Mouse (Mus musculus) testis, adult 2 months (tissue): ENCODE data around the gene Mesd. TPM values are rescaled to one million over a fixed set of nuclear protein-coding genes. Genes with fewer than 3 reads are reported as not detected.

ENCODE experiments used
- H3K27ac ChIP-seq: fragments of 200-500 bp; 2 replicates; pipeline ENCODE4 v1.5.1; 2012; ENCODE audit warnings: low read depth, low read length; ENCODE audit not compliant: control insufficient read depth, insufficient read depth
- H3K27me3 ChIP-seq: fragments of 200-500 bp; 2 replicates; pipeline ENCODE4 v1.6.1; 2012; ENCODE audit warnings: mild to moderate bottlenecking, low read length, moderate library complexity; ENCODE audit not compliant: control insufficient read depth, insufficient read depth
- H3K36me3 ChIP-seq: fragments of 200-500 bp; 2 replicates; pipeline ENCODE4 v1.6.1; 2012; ENCODE audit warnings: mild to moderate bottlenecking, low read length; ENCODE audit not compliant: control insufficient read depth, insufficient read depth
- H3K4me1 ChIP-seq: fragments of 200-500 bp; 2 replicates; pipeline ENCODE4 v1.6.1; 2012; ENCODE audit warnings: low read length; ENCODE audit not compliant: control insufficient read depth, insufficient read depth
- H3K4me3 ChIP-seq: fragments of 200-500 bp; 2 replicates; pipeline ENCODE4 v1.5.1; 2012; ENCODE audit warnings: low read depth, mild to moderate bottlenecking, low read length, moderate library complexity, mixed read lengths; ENCODE audit not compliant: control insufficient read depth
- CTCF ChIP-seq: fragments of 200-500 bp; IDR thresholded peaks from 2 replicates; pipeline ENCODE4 v1.5.1; 2012; ENCODE audit warnings: low read depth, mild to moderate bottlenecking, inconsistent platforms, low read length, moderate library complexity; ENCODE audit not compliant: control insufficient read depth, insufficient read depth, insufficient replicate concordance
- POLR2A ChIP-seq: fragments of 200-500 bp; IDR thresholded peaks from 2 replicates; pipeline ENCODE4 v1.6.1; 2012; ENCODE audit warnings: low read depth, mild to moderate bottlenecking, inconsistent platforms, low read length, moderate library complexity; ENCODE audit not compliant: control insufficient read depth
- polyA plus RNA-seq: library from polyadenylated mRNA; depleted of rRNA; stranded (reverse); fragments of >200 nt; gene quantifications from 2 replicates; pipeline ENCODE4 v1.2.3, GENCODE M21; 2012; rRNA removed

Gene Mesd
- 23.9 and 33.9 TPM in 2 replicates for polyA plus RNA-seq

DNA sequence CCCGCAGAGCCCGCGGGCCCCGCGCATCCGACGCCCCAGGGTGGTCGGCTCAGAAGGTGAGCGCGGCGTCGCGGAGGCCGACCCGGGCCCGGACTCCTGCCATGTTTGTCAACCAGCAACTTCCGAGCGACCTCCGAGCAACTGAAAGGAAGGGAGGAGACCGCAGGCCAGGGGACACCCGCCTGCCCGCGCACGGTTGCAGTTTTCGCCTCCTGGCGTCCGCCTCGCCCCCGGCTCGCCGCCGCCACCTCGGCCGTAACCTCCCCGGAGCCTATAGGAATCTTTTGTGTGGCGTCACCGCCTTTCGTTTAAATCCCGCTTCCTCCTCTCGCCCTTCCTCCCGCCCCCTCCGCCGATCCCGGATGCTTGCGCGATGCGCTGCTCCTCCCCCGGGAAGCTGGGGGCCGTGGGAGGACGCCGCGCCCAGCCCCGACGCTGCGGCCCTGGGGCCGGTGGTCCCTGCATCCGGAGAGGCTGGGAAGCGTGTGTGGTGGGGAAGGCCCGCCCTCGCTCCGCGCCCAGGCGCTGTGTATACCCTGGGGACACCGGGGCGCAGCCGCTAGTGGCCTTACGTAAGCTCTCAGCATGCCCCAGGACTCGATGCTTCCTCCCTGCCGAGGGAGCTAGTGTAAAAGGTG lies at the start of gene Mesd, which contains the start of gene Tlnrd1:
Mesd (plus strand) TSS at position 446 of the 638 bp plus-strand sequence.
Tlnrd1 (minus strand) TSS at position 285 of the 638 bp plus-strand sequence.
- H3K27ac ChIP-seq, result peak within 1 kb of the TSS; percentile 84
- peak within 1 kb of the TSS; percentile 85 for H3K4me3 ChIP-seq
- TF ChIP-seq POLR2A (peak; percentile 19; the same call in 1 of the 2 replicates), CTCF (no peak)
- no peaks in the 10 kb centered on the region for H3K36me3 ChIP-seq
- H3K4me1 ChIP-seq, result peaks cover 8% of the 10 kb centered on the region; the same call in 1 of the 2 replicates
- no peaks in the 10 kb centered on the region for H3K27me3 ChIP-seq

DNA sequence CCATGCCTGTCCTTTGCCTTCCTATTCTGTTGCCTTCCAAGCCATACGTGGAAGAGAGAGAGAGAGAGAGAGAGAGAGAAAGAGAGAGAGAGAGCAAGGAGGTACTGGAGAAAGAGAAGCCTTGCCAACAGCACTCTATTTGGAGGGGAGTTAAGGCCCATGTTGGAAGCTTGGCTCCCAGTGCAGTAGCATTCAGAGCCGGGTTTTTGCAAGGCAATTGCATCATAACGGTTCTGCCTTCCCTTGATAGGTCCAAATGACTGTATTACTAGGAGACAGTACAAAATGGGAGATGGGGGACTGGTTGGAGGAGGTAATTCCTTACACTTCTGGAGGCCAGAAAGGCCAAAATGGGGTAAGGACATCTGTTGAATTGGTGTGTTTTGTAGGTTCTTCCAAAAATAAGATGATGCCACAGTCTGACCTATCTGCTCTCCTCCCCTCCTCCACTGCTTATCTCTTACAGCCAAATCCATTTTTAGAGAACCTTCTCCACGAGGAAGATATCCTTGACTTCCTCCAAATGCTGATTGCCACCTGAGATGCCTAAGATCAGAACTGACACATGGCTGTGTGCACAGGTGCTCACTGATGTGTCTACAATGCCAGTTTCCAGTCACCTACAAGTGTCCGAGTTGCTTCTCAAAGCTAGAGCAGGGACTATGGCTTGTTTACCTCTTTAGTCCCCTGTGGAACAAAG lies 45.6 kb upstream of the Mesd start:
- H3K27ac ChIP-seq, result no peak overlapping the region
- H3K4me3 ChIP-seq, result no peak overlapping the region
- TF ChIP-seq CTCF, result no peak
- no peak for TF ChIP-seq POLR2A
- no peaks in the 10 kb centered on the region for H3K27me3 ChIP-seq
- H3K4me1 ChIP-seq, result no peaks in the 10 kb centered on the region
- H3K36me3 ChIP-seq, result no peaks in the 10 kb centered on the region

DNA sequence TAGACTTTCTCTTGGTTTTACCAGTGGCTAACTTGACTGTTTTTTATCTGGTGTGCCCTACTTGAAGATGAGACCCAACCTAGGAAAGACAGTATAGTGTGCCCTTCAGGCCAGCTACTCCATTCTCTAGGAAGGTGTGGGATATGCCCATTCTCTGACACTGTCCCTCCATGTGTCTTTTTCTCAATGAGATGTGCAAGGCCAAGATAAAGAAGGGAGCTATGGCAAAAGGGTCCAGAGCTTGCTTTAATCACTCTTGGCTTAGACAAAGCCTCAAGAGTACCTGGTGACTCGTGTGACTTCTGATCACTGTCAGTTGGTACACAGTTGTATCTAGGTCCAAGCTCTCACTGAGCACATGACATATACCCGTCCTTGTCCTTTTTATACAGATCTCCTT lies 44.2 kb upstream of the Mesd start:
- no peaks in the 10 kb centered on the region for H3K4me1 ChIP-seq
- TF ChIP-seq POLR2A (no peak), CTCF (no peak)
- H3K27ac ChIP-seq, result no peak overlapping the region

GRCm38 (mm10) chr7:83842486-83843259 lies 41.6 kb upstream of the Mesd start:
- Histone ChIP-seq H3K4me3 (no peak overlapping the region), H3K36me3 (no peaks in the 10 kb centered on the region), H3K4me1 (no peaks in the 10 kb centered on the region), H3K27me3 (no peaks in the 10 kb centered on the region), H3K27ac (no peak overlapping the region)
- no peak for TF ChIP-seq POLR2A
- no peak for TF ChIP-seq CTCF

More for the DNA sequence above, 44.2 kb upstream of the Mesd start:
- H3K27me3 ChIP-seq, result no peaks in the 10 kb centered on the region
- H3K4me3 ChIP-seq, result no peak overlapping the region
- no peaks in the 10 kb centered on the region for H3K36me3 ChIP-seq

DNA sequence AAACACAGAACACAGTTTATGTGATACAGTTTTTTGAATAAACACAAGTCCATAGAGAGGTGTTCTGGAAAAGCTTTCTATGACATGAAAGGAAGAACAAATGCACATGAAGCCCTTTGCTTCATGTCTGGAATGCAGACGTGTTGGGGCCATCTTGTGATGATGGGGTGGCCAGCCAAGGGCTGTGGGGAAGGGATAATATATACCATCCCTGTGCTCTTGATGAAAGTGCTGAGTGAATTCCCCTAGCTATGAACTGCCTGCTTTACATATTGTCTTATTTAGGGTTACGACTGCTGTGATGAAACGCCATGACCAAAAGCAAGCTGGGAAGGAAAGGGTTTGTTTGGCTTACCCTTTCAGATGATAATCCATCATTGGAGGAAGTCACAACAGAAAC lies 39.5 kb upstream of the Mesd start:
- Histone ChIP-seq H3K27ac (no peak overlapping the region), H3K27me3 (no peaks in the 10 kb centered on the region), H3K4me1 (no peaks in the 10 kb centered on the region), H3K36me3 (no peaks in the 10 kb centered on the region), H3K4me3 (no peak overlapping the region)
- no peak for TF ChIP-seq CTCF
- no peak for TF ChIP-seq POLR2A

GRCm38 (mm10) chr7:83847187-83848075 lies 36.8 kb upstream of the Mesd start:
- Histone ChIP-seq H3K27me3 (no peaks in the 10 kb centered on the region), H3K27ac (no peak overlapping the region), H3K4me1 (no peaks in the 10 kb centered on the region), H3K4me3 (no peak overlapping the region), H3K36me3 (no peaks in the 10 kb centered on the region)
- TF ChIP-seq POLR2A (no peak), CTCF (no peak)
